Mouse (Mus musculus) B cell, adult 2 months (primary cell): ENCODE data around the gene Mrpl36.
A peak's percentile ranks its signal among the peaks of the same experiment; 100 is the strongest.

Experiments used
- DNase-seq, 2 experiments: peaks; one replicate each; pipeline ENCODE4 v3.0.0; 2022

Gene Mrpl36

DNA sequence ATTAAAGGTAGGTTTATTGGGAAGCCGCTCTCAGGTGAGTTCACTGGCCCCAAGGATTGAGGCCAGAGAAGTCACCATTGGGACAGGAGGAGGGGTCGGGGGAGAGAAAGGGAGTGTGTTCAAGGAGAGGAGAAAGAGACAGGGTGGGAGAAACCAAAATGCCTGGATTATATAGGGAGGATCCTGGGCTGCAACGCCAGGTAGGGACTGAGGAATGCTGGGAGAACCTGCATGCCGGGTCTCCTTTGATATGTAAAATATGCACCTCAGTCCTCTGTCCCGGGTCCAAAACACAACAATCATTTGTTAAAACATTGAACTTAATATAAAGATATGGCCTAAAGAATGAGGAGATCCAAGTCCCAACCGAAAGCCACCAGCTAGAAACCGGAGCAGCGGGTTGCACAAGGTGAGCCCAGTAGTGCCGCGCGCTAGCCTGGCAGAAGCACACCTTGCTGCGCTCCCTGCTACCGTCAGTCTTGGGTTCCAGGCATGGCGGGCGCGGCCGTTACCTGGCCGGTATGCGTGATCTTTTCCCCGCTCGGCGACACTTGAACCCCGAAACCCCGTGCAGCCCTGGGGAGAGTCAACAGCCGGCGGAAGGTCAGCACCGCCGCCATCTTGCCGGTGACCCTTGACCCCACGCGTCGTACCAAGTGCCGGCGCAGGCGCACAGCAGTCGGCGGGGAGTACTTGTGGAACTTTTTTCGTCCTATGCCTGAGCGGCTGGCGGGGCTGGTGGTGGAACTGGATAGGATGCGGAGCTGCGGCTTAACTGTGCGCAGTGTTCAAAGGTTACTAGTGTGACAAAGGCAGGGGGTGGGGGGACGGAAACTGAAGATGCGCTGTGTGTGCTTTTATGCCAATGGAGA is at the start of gene Mrpl36, which contains the start of gene Ndufs6:
Gene Mrpl36, plus strand, starts transcription at position 687 of the 872 bp plus-strand sequence.
Gene Ndufs6, minus strand, starts transcription at position 716 of the 872 bp plus-strand sequence.
- peak; percentile 92 to 94 for DNase-seq

DNA sequence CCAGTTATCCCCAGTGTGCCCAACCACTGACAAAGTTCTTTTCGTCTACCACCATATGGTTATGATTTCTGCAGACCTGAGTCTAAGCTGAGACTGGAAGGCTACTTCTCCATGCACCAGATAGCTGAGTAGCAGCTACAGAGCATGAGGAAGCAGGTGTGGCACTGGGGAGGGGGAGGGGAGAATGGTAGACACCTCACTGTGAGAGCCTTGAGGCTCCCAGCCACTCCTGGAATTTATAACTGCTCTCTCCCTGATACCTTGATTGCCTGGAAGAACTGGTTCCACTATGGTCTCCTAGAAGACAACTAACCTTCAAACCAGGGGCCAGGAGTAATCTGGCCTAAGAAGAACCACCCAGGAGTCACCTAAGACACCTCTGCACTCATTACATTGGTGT is 49.1 kb upstream of the Mrpl36 start:
- DNase-seq, result no peak

DNA sequence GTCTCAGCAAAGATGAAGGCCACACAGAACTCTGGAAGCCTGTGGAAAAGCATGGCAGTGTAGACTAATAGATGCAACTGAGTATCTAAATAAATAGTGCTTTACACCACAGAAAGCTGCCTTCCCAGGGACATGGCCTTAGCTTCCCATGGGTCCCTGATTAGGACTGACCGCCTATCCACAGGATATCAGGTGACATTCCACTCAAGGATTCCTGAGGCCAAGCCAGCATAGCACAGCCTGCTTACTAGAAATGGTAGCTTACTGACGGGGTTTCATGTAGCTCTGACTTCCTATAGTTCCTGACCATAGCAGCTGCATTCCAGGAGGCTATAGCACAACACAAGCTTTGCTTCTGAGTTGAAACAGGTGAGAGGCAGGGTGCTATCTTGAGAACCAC is 45.9 kb upstream of the Mrpl36 start:
- DNase-seq, result no peak

DNA sequence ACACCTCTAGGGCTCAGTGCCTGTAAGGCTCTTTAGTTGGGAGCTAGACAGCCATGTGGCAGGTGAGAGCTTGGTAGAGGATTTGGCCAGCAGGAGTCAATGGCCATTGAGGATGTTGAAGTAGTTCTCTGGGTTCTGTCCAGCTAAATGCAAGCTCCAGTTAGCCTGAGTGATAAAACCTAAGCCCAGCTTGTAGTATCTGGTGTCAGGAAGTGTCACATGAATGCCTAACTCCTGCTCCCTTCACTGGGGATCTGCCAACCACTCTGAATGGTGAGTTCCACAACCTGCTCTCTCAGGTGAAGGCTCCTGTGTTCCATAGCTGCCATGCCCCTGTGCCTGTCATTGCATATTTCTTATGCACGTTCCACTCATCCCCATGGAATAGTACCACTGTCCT is 44.8 kb upstream of the Mrpl36 start:
- DNase-seq, result no peak

DNA sequence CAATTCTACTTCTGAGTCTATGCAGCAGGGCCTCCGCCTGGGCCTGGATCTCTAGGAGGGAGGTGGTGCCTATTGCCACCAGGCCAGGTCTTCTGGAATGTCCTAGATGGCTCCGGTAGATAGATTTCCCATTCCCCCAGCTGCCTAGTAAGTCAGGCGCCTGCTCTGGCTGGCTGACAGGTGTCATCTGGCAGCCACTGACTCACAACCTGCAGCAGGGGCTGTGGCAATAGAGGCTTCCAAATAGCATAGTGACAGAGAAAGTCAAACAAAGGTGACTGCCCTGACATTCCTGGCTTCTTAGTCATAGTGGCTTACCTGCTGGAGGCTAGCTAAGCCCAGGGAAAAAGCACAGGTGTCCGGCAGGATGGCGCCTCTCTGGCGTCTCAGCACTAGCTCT is 38.1 kb upstream of the Mrpl36 start:
- DNase-seq, result no peak

DNA sequence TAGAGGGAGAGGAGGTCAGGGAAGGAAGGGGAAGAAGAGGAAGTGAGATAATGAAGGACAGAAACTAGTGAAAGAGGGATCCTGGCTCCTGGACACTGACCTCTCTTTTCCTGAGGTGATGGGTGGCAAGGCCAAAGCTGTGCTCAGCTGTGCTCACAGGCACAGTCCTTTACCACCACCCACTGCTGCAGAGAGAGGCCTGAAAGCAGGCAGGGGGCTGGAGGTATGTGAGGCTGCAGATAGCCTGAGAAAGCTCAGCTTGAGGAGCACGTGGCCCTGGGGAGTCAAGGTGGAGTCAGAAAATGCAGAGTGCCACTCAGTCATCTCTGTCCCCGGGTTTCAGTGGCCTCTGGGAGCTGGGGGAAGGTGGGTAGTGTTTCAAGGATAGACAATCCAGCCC is 37.2 kb upstream of the Mrpl36 start:
- DNase-seq, result no peak

DNA sequence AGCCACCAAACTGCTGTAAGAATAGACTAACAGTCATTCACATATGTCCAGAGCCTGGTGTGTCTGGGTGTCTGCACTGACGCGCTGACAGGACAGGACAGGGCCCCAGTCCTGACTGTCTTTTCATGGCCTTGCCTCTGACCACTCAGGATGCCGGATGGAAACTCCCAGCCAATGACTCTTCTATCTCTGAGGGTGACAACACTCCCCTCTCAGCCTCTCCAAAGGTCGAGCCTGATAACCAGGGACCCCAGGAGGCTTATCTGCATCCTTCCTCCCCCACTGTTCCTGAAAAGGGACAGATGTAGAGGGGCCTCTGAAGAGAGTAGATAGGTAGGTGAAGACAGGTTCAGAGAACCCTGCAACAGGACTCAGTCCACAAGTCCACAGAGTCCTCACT is 29.6 kb upstream of the Mrpl36 start:
- no peak for DNase-seq

DNA sequence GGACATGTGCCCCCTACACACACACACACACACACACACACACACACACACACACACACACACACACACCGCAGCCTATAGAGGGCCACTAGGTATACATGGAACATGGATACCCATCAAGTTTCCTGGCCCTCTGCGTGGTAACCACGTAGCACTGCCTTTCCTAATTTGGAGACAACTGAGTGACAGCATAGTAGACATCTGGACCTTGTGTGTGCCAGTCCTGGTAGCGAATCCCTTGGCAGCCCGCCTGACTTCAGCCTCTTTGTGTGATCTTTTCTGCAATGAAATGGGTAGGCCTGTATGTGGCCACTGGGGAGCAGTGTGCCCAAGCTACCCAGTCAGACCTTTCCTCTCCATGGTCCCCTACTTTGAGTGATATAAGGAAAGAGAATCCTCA is 29.0 kb upstream of the Mrpl36 start:
- DNase-seq, result no peak

DNA sequence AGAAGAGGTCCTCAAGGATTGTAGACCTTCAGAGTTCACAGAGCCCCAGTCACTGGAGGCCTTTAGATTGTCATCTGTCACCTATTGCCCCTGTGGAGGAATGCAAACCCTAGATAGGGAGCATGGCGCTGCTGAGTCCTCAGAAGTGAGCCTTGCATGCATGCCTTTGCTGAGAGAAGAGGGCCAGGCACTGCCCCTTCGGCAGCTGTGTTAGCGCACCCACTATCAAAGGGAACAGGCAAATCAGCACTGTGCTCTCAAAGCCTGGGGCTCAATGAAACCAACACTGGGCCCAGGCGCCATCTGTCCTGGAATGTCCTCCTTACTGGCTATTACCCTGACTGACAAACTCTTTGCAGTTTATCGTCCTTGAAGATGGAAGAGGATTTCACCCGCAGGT is 23.6 kb upstream of the Mrpl36 start:
- no peak for DNase-seq

DNA sequence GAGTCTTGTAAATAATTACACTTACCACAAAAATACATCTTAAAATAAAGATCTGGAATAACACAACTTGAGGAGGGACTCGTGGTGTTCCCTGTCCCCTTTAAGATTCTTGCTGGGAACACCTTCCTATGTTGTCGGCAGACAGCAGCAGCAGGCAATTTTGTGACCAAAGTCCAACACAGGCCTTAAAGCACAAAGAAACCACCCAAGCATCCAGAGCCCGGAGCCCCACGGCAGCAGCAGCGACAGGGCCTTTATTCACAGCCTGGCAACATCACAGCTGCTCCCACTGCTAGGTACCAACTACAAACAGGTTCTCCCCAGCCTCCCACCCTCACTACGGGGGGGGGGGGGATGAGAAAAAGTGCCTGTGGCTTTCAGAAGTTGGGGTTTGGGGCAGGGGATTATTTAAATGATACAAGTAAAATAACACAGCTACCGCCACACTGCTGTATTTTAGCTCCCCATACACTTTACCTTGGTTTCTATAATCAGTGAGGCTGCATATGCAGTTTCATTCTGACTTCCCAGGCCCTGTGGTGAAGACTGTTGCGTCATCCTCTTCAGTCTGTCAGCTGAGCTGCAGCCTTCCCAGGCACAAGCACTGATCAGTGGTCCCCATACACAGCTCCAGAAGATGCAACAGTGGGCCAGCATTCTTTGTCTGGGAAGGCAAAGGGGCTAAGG is 22.8 kb upstream of the Mrpl36 start:
- no peak for DNase-seq

DNA sequence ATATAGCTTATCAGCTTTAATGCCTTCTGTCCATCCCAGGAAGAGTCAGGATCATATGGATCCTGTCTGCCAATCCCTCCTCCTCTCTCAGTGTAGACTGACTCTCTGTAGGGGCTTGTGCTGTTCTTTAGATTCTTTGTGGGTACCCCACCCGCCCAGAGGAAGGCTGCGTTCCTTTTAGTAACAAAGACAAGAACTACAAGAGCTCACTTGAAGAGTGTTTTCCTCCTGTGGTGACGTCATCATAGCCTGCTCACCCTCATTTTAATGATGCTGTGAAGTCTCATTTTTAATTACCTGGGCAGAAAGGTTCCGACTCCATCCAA is 22.3 kb upstream of the Mrpl36 start:
- no peak for DNase-seq

DNA sequence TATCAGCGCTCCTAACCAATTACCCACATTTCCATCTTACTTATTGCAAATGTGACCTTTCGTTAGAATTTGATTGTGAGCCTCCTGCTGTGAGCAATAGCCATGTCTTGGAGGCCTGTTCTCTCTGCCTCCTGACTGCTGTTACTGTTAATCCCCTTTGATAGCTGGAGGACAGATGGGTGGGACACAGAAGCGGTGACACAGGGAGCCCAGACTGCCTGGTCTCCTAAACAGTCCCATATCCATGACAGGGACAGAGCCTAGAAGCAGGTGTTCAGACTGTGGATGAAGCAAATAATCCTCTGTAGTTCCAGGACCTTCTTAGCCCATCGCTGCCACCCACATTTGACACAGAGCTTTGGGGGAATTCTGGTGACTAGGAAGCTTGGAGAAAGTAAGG is 21.9 kb upstream of the Mrpl36 start:
- DNase-seq, result no peak

DNA sequence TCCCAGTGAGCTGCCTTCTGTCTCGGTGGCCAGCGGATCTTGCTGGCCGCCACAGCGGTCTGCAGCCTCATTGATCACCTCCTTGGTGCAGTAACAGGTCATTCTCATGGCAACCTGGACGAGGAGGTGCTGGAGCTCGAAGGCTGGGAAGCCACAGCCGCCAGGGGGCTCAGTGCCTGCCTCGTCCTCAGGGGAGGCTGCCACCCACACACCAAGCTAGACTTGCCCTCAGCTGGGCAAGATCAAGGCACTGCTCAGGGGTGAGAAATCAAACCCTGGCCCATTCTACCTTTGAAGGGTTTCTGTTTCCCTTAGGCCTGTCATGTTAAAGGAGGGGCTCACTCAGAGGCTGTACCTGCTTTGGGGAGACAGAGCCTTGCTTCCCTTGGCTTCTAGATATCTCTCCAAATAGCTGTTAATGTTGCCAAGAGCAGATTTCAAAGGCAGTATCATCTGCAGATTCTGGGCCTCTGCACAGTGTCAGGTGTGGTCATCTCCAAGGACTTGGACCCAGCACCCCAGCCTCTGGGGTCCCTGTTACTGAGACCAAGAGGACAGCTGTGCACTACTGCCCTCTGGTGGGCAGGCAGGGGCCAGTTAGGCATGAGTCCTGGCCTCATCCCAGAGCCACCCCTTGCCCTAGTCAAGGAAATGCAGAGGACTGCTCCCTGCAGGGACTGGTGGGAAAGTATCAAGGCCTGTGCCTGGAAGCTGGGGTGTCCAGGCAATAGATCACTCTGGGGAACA is 18.0 kb upstream of the Mrpl36 start:
- DNase-seq, result peak; percentile 55 to 56

DNA sequence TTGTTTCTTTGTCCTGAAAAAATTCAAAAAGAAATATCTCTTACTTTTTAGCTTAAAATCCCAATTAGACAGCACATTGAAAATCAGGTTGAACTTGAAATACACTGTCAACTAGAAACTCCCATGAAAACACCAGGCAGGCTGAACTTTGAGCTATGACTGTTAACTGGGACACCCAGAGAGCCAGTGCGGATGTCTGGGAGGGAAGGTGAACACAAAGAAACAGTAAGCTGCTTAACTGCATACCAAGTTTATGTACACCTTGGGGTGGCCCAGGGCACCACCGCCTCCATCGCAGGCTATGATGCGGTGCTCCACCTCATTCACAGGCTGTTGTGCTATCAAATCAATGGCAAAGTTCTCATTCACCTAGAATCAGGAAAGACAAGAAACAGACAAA is 8.3 kb upstream of the Mrpl36 start:
- no peak for DNase-seq

DNA sequence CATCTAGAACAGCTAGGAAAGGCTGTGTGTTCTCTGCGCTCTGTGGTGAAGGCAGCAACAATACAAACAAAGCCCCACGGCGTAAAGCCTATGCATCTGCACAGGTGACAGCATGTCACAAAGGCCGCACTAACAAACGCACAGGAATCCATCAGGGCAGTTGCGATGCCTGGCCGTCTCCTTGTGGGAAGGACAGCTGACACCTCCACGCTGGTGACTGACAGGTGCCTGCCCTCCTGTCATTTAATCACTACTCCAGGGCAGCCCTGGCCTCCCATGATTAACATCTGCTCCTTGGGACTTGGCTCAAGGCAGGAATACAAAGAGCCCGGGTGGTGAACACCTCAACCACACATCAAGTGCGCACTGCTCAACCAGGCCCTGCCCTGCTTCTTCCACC is 5.7 kb upstream of the Mrpl36 start:
- DNase-seq, result no peak

DNA sequence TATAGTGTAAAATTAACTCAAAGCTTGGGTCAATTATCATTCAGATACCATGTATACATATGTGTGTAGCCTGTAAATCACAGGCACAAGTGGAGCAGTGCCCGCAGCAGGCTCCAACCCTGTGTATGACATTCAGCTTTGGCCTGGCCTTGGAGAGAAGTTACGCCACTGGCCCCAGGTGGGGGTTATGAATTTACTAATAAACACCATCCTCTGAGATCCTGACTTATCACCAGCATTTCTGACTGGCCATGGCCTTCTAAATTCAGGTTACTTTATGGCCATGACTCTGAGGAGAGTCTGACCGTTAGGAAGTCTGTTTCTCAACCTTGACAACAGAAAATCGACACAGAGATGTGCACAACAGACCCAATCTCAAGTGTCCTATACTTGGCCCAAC is 4.9 kb upstream of the Mrpl36 start:
- no peak for DNase-seq

DNA sequence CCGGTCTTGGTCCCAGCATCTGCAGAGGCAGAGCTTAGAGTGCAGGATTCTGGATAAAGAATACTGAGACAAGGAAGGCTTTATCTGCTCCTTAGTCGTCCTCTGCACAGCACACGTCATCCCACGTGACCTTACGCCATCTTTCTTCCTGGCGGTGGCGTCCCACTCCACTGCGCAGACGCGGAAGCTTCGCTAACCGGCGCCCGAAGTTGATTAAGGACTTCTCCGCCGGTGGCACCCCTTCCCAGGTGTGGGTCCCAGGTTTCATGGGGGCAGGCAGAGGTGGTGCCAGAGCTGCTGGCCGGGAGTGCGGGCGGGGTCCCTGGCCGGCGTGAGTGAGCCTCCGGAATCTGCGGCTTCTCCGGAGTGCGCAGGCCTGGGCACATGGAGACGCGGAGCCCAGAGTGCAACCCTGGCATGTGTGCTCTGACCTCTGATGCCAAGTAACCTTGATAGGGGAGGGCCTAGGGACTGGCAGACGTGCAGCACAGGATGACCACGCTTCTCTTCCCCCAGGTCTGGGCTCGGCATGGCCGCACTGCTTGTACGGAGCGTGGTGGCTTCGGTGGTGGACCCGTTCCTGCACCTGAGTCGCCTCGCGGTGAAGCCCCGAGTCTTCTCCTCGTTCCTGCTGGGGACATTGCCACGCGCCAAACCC is 2.7 kb downstream of the Mrpl36 start:
- DNase-seq, result peak; percentile 86 to 88

DNA sequence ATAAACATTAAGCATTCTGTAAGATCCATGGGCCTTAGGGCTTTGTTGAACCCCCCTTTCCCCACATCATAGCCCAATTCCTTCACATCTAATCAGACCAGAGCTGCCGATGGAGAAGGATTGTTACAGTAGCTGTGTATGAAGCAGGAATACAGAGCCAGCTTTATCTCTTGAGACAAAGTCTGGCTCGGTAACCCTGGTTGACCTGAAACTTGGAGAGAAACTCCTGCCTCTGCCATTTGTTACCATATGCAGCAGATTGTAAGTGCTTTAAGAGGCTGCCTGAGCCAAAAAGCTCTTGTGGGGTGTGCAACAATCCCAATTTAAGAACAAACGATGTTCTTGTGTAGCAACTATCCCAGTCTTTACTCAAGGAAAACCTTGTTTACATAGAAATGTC is 3.4 kb downstream of the Mrpl36 start:
- no peak for DNase-seq

DNA sequence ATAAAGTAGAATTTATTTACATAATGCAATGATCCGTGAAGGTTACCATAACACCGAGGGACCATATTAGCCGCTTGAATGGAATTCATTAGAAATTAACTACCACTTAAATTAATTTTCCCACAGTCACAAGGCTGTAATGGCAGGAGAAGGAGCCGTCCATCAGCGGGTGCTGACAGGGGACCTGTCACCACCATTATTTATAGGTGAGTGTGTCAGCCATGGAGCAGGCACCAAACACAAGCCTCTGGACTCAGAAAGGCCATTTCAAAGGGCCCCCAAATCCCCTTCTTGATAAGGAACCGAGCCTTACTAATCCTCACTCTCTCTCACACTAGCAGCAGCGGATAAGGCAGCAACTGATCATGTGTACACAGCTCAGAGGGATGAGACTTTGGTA is 8.4 kb downstream of the Mrpl36 start:
- DNase-seq, result no peak

DNA sequence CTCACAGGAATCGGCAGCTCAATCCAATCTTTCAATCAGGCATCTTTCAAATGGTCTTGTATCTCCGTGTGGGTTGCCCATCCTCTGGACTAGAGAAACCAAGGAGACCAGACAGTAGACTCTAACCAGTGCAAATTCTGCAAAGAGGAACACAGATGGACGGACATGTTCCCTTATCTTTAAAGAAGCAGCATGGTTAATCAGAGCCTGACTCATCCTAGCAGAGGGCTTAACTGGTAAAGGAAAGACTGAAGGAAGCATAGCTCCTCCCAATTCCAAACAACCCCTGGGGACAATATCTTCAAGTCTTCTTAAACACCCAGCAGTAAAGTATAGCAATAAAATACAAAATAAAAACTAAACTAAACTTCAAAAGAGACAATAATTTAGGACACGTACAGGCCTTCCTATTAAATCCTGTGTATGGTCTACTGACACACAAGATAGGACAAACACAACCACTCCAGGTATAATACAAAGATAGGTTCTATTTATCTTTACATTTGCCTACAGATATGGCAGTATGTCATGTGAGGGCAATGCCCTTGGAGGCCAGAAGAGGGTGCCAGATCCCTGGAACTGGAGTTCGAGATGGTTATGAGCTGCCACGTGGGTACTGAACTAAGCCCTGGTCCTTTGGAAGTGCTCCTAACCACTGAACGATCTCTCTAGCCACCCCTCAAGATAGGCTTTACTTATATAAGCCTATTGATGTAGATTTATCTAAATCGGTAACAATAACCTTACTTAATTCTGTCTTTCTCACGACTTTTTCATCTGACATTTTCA is 17.0 kb downstream of the Mrpl36 start:
- DNase-seq, result peak; percentile 23 to 42

DNA sequence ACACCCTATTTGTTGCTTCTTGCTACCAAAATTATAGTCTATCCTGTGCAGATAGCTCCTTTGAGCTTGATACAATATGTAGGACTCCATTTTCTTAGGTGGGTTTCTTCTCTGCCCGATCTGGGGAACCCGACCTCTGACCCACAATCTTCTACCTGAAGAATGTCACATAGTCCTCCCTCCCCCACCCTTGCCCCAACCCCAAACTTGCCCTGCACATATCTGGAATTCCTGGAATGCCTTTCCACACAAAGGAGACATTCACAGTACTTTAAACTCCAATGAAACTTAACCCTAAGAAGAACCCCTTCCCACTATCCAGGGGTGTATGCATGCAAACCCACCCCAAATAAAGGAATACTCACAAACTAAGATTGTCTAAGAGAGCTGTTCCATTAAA is 17.8 kb downstream of the Mrpl36 start:
- DNase-seq, result no peak

DNA sequence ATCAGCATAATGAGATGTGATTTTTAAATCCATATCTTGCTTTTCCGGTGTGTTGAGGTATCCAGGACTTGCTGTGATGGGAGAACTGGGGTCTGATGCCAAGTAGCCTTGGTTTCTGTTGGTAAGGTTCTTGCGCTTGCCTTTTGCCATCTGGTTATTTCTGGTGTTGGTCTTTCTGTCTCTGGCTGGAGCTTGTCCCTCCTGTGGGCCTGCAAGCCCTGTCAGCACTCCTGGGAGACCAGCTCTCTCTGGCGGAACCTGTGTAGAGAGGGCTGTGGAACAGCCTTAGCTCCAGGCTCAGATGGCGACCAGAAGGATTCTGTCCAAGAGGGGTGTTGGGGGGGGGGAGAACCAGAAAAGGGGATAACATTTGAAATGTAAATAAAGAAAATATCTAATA is 18.4 kb downstream of the Mrpl36 start:
- no peak for DNase-seq
